Mouse (Mus musculus) C2C12 (cell line): ENCODE measurements around the gene Sppl3.

Experiments used
- CEBPB ChIP-seq: IDR thresholded peaks from one replicate; pipeline ENCODE4 v1.6.1; 2011; ENCODE audit warnings: low read depth, mild to moderate bottlenecking, control low read depth, moderate library complexity
- CTCF ChIP-seq: IDR thresholded peaks from one replicate; pipeline ENCODE4 v1.5.1; 2011; ENCODE audit not compliant: control insufficient read depth, insufficient read depth, insufficient read length
- FOSL1 ChIP-seq: IDR thresholded peaks from one replicate; pipeline ENCODE4 v1.8.0; 2011; ENCODE audit warnings: mild to moderate bottlenecking, low read length; ENCODE audit not compliant: poor library complexity, insufficient read depth, severe bottlenecking
- MAX ChIP-seq: IDR thresholded peaks from one replicate; pipeline ENCODE4 v1.6.1; 2011; ENCODE audit warnings: mild to moderate bottlenecking, control low read depth
- MYOD1 ChIP-seq: IDR thresholded peaks from one replicate; pipeline ENCODE4 v1.6.1; 2011; ENCODE audit warnings: low read depth; ENCODE audit not compliant: control insufficient read depth, insufficient read length
- MYOG ChIP-seq: IDR thresholded peaks from one replicate; pipeline ENCODE4 v1.6.1; 2011; ENCODE audit not compliant: control insufficient read depth, insufficient read length; ENCODE audit errors: extremely low read depth
- USF1 ChIP-seq: IDR thresholded peaks from one replicate; pipeline ENCODE4 v1.6.1; 2011; ENCODE audit warnings: low read depth, mild to moderate bottlenecking, control low read depth, moderate library complexity

DNA sequence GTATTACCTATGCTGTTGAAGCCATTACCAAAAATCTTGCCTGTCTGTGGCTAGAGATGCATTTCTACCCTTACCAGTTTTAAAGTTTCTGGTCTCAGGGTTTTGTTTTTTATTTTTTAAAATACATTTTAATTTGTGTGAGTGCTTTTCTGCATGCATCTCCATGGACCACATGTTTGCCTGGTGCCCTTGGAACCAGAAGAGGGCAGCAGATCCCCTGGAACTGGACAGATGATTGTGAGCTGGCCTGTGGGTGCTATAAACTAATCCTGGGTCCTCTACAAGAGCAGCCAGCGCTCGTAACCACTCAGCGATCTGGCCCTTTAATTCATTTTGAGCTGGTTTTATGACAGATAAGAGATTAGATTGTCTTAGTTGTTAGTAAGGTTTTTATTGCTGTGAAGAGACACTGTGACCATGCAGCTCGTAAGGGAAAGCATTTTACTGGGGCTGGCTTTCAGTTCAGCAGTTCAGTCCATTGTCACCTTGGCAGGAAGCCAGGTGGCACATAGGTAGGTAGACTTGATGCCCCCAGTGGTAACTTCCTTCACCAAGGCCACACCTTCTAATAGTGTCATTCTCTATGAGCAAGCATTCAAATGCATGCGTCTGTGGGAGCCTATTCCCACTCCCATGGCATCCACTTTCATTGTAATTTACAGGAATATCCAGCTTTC is 78.8 kb downstream of the Sppl3 start:
- TF ChIP-seq CTCF = no peak
- no peak for TF ChIP-seq FOSL1
- no peak for TF ChIP-seq MYOG
- no peak for TF ChIP-seq MAX
- TF ChIP-seq MYOD1 = no peak
- no peak for TF ChIP-seq USF1
- TF ChIP-seq CEBPB = no peak
